Mouse (Mus musculus): ENCODE data around the gene Fam3c.

DNA sequence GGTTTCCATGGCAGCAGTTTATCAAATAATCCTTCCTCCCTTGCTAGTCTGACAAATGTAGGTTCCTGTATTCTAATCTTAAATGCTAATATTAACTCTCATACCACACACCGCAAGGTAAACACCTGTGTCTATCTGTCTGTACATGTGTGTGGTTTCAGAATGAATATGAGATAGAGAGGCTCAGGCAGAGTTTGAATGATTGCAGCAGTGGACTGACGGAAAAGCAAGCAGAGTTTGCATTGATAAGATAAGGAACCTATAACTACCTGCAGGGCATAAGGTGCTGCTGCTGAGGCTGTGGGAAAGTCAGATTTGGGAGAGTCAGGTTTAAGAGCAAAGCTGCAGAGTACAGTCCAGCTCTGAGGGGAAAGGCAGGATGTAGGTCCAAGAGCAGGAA lies 10.9 kb upstream of the Fam3c start:
- TF ChIP-seq POLR2A (IDR thresholded peaks at IDR 0.05; ENCODE audit: borderline replicate concordance, extremely low read depth, insufficient read depth, insufficient read length, poor library complexity, severe bottlenecking) (no peak), CTCF (IDR thresholded peaks at IDR 0.05; ENCODE audit: borderline replicate concordance, extremely low read depth, insufficient read depth, insufficient read length) (no peak)

Data from brain, embryonic 14.5 days (tissue).